Mouse (Mus musculus) limb, embryonic 14.5 days (tissue): ENCODE results near the gene Ugt1a7c. TPM values are rescaled to one million over a fixed set of nuclear protein-coding genes. Genes with fewer than 3 reads are reported as not detected.
A peak's percentile ranks its signal among the peaks of the same experiment; 100 is the strongest.

ENCODE experiments used
- ATAC-seq: fragments of 200-750 bp; cut with Nextera tagmentation; 2 replicates; pipeline ENCODE4 v1.8.0; 2017; ENCODE audit warnings: low read depth, moderate number of reproducible peaks, moderate TSS enrichment; ENCODE audit not compliant: low FRiP score
- DNase-seq: peaks from one replicate; pipeline ENCODE4 v3.0.0-alpha.2; 2015; ENCODE audit warnings: low spot score
- H3K27ac ChIP-seq: fragments of 300-500 bp; sonication (generic); replicated peaks from 2 replicates; pipeline ENCODE4 v1.5.1; 2014; ENCODE audit warnings: low read depth, mild to moderate bottlenecking, low read length, moderate library complexity, mixed read lengths
- H3K27me3 ChIP-seq: fragments of 300-500 bp; sonication (generic); 2 replicates; pipeline ENCODE4 v1.6.1; 2014; ENCODE audit warnings: low read length, mixed read lengths; ENCODE audit not compliant: control insufficient read depth, insufficient read depth
- H3K36me3 ChIP-seq: fragments of 300-500 bp; sonication (generic); 2 replicates; pipeline ENCODE4 v1.6.1; 2014; ENCODE audit warnings: mild to moderate bottlenecking, low read length, moderate library complexity, mixed read lengths; ENCODE audit not compliant: control insufficient read depth, insufficient read depth
- H3K4me1 ChIP-seq: fragments of 300-500 bp; sonication (generic); 2 replicates; pipeline ENCODE4 v1.6.1; 2014; ENCODE audit warnings: antibody characterized with exemption, low read length, mixed read lengths; ENCODE audit not compliant: control insufficient read depth, insufficient read depth
- H3K4me2 ChIP-seq: fragments of 300-500 bp; sonication (generic); replicated peaks from 2 replicates; pipeline ENCODE4 v1.6.1; 2014; ENCODE audit warnings: low read depth, mild to moderate bottlenecking, low read length, moderate library complexity; ENCODE audit not compliant: severe bottlenecking
- H3K4me3 ChIP-seq: fragments of 300-500 bp; sonication (generic); replicated peaks from 2 replicates; pipeline ENCODE4 v1.5.1; 2014; ENCODE audit warnings: low read length
- H3K9ac ChIP-seq: fragments of 300-500 bp; sonication (generic); 2 replicates; pipeline ENCODE4 v1.6.1; 2014; ENCODE audit warnings: mild to moderate bottlenecking, low read depth, low read length, moderate library complexity; ENCODE audit not compliant: severe bottlenecking
- H3K9me3 ChIP-seq: fragments of 300-500 bp; sonication (generic); 2 replicates; pipeline ENCODE4 v1.6.1; 2016; ENCODE audit warnings: low read length; ENCODE audit not compliant: control insufficient read depth
- POLR2A ChIP-seq: fragments of 200-500 bp; IDR thresholded peaks from 2 replicates; pipeline ENCODE4 v1.8.0; 2012; ENCODE audit warnings: inconsistent platforms, mild to moderate bottlenecking, moderate library complexity, borderline replicate concordance; ENCODE audit not compliant: insufficient read depth, insufficient read length; ENCODE audit errors: extremely low read depth
- WGBS: fragments of 180-500 bp; shearing (Covaris S2); extraction: QIAGEN DNeasy Blood & Tissue Kit; methylation state at CpG from one replicate; pipeline ENCODE4 v1.1.7; 2014; 5-methylcytosine and 5-hydroxymethylcytosine counted together
- polyA plus RNA-seq, 2 experiments: library from polyadenylated mRNA; depleted of rRNA in 1 of 2; stranded (reverse) in 1 of 2; unstranded in 1 of 2; fragments of >200 nt; fragmentation: Nextera tagmentation in 1 of 2; extraction: Ambion mirVana in 1 of 2; gene quantifications; 2 replicates each; pipeline versions ENCODE4 v1.2.1 to v1.2.3; 2012 to 2014

The Ugt1a7c gene
- polyA plus RNA-seq, 2 experiments = 2.2 to 2.6 TPM

GRCm38 (mm10) chr1:88214462-88214952 is 119.6 kb downstream of the Ugt1a7c start:
- Histone ChIP-seq H3K4me2 (no peak overlapping the region), H3K4me3 (no peak overlapping the region), H3K27me3 (no peaks in the 10 kb centered on the region), H3K4me1 (no peaks in the 10 kb centered on the region), H3K9me3 (peaks cover 61% of the 10 kb centered on the region), H3K9ac (no peak overlapping the region), H3K36me3 (no peaks in the 10 kb centered on the region), H3K27ac (no peak overlapping the region)
- DNase-seq = peak; percentile 31
- no peak for ATAC-seq
- 75% methylated on average over 2 of the region's 2 CpGs for WGBS
- no peak for TF ChIP-seq POLR2A

GRCm38 (mm10) chr1:88215466-88216380 is 120.9 kb downstream of the Ugt1a7c start:
- Histone ChIP-seq H3K9me3 (peaks cover 61% of the 10 kb centered on the region), H3K36me3 (no peaks in the 10 kb centered on the region), H3K4me2 (no peak overlapping the region), H3K4me3 (no peak overlapping the region), H3K4me1 (no peaks in the 10 kb centered on the region), H3K27ac (no peak overlapping the region), H3K9ac (no peak overlapping the region), H3K27me3 (no peaks in the 10 kb centered on the region)
- ATAC-seq (no peak), DNase-seq (peak; percentile 7)
- 69% methylated on average over 10 of the region's 10 CpGs for WGBS
- no peak for TF ChIP-seq POLR2A

- Histone ChIP-seq H3K9me3 (peaks cover 58% of the 10 kb centered on the region), H3K27me3 (no peaks in the 10 kb centered on the region), H3K4me2 (no peak overlapping the region), H3K36me3 (no peaks in the 10 kb centered on the region), H3K4me1 (no peaks in the 10 kb centered on the region), H3K4me3 (no peak overlapping the region), H3K9ac (no peak overlapping the region), H3K27ac (no peak overlapping the region)
- ATAC-seq (no peak), DNase-seq (no peak)
- 55% methylated on average over 2 of the region's 2 CpGs for WGBS
- TF ChIP-seq POLR2A = no peak
These were observed 121.7 kb downstream of the Ugt1a7c start for GRCm38 (mm10) chr1:88216551-88216950.

GRCm38 (mm10) chr1:88217144-88217543 is 122.3 kb downstream of the Ugt1a7c start:
- Histone ChIP-seq H3K4me3 (no peak overlapping the region), H3K9ac (no peak overlapping the region), H3K27me3 (no peaks in the 10 kb centered on the region), H3K4me2 (no peak overlapping the region), H3K27ac (no peak overlapping the region), H3K4me1 (no peaks in the 10 kb centered on the region), H3K9me3 (peaks cover 54% of the 10 kb centered on the region), H3K36me3 (no peaks in the 10 kb centered on the region)
- WGBS = 59% methylated on average over 2 of the region's 2 CpGs
- TF ChIP-seq POLR2A = no peak
- ATAC-seq (no peak), DNase-seq (no peak)

GRCm38 (mm10) chr1:88217576-88217975 is 122.7 kb downstream of the Ugt1a7c start:
- Histone ChIP-seq H3K27me3 (no peaks in the 10 kb centered on the region), H3K9ac (no peak overlapping the region), H3K4me1 (no peaks in the 10 kb centered on the region), H3K36me3 (no peaks in the 10 kb centered on the region), H3K4me2 (no peak overlapping the region), H3K4me3 (no peak overlapping the region), H3K9me3 (peaks cover 52% of the 10 kb centered on the region), H3K27ac (no peak overlapping the region)
- TF ChIP-seq POLR2A = no peak
- 39% methylated on average over 3 of the region's 3 CpGs for WGBS
- ATAC-seq (no peak), DNase-seq (peak; percentile 5)
